Mouse (Mus musculus): Measurements from ENCODE around the gene Olfr1134.

DNA sequence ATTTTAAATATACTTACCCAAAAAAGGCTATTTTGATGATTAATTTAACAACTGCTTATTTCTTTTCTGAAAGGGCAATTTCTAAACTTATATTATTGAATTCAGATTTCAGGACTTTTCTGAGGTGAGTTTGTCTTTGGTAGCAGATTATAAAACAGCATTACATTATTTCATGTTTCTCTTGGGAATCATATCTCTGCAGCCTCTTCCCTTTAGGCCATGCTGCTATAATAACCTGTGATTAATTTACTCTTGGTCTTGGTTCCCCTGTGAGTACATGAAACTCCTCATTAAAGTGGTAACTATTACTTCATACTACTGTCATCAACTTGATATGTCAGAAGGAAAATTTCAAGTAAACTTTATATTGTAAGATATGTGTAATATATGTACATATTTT lies 20.8 kb downstream of the Olfr1134 start, which contains the start of gene Olfr1132:
- TF ChIP-seq CTCF (conservative IDR thresholded peaks at IDR 0.05; ENCODE audit: insufficient read depth, insufficient read length, low read depth, low read length) (no peak), POLR2A (IDR thresholded peaks at IDR 0.05; ENCODE audit: low read depth, low read length) (no peak)

Data from kidney, adult 2 months (tissue).